Mouse (Mus musculus) ES-Bruce4 (cell line): ENCODE measurements around the gene Cab39. TPM values are rescaled to one million over a fixed set of nuclear protein-coding genes. Genes with fewer than 3 reads are reported as not detected.

Experiments
- H3K27ac ChIP-seq: 2 replicates; pipeline ENCODE4 v1.5.1; 2012; ENCODE audit warnings: low read length, inconsistent platforms; ENCODE audit not compliant: insufficient read depth
- H3K27me3 ChIP-seq: 2 replicates; pipeline ENCODE4 v1.6.1; 2012; ENCODE audit warnings: mild to moderate bottlenecking, low read length, inconsistent platforms; ENCODE audit not compliant: control insufficient read depth, poor library complexity, insufficient read depth, severe bottlenecking
- H3K36me3 ChIP-seq: 2 replicates; pipeline ENCODE4 v1.6.1; 2012; ENCODE audit warnings: inconsistent platforms, mild to moderate bottlenecking, low read length, moderate library complexity; ENCODE audit not compliant: control insufficient read depth, poor library complexity, insufficient read depth, severe bottlenecking
- H3K4me1 ChIP-seq: one replicate; pipeline ENCODE4 v1.8.1; 2011; ENCODE audit warnings: low read length; ENCODE audit not compliant: control insufficient read depth, insufficient read depth
- H3K4me3 ChIP-seq: 2 replicates; pipeline ENCODE4 v1.5.1; 2011; ENCODE audit warnings: low read depth, mild to moderate bottlenecking, low read length
- H3K9ac ChIP-seq: 2 replicates; pipeline ENCODE4 v1.6.1; 2012; ENCODE audit warnings: low read depth, mild to moderate bottlenecking, inconsistent platforms; ENCODE audit not compliant: poor library complexity, severe bottlenecking
- H3K9me3 ChIP-seq: replicated peaks from 2 replicates; pipeline ENCODE4 v1.6.1; 2012; ENCODE audit warnings: mild to moderate bottlenecking, low read length, inconsistent platforms; ENCODE audit not compliant: control insufficient read depth, poor library complexity, insufficient read depth, severe bottlenecking
- CTCF ChIP-seq: IDR thresholded peaks from one replicate; pipeline ENCODE4 v1.8.1; 2011; ENCODE audit warnings: low read depth, low read length
- EP300 ChIP-seq: IDR thresholded peaks from 2 replicates; pipeline ENCODE4 v1.6.1; 2011; ENCODE audit warnings: low read depth, low read length; ENCODE audit not compliant: insufficient read depth
- POLR2A ChIP-seq: IDR thresholded peaks from one replicate; pipeline ENCODE4 v1.8.1; 2011; ENCODE audit warnings: low read length; ENCODE audit not compliant: insufficient read depth
- polyA plus RNA-seq: library from polyadenylated mRNA; stranded (reverse); fragments of >200 nt; gene quantifications from 2 replicates; pipeline ENCODE4 v1.2.4, GENCODE M21; 2011; ENCODE audit warnings: low read depth; ENCODE audit not compliant: missing spikeins, insufficient read depth, insufficient read length

The Cab39 gene
- polyA plus RNA-seq, 1 experiment: 75.2 TPM

GRCm38 (mm10) chr1:85763386-85763785, 29.9 kb upstream of the Cab39 start:
- H3K9ac ChIP-seq: no peak overlapping the region
- H3K4me3 ChIP-seq: no peak overlapping the region
- H3K27ac ChIP-seq: no peak overlapping the region
- H3K36me3 ChIP-seq: no peaks in the 10 kb centered on the region
- H3K9me3 ChIP-seq: no peaks in the 10 kb centered on the region; the same call in 1 of the 2 replicates
- H3K4me1 ChIP-seq: no peaks in the 10 kb centered on the region
- TF ChIP-seq EP300 (no peak), POLR2A (no peak), CTCF (no peak)
- no peaks in the 10 kb centered on the region for H3K27me3 ChIP-seq

GRCm38 (mm10) chr1:85764291-85764690, 28.9 kb upstream of the Cab39 start:
- Histone ChIP-seq H3K4me1 (no peaks in the 10 kb centered on the region), H3K9me3 (no peaks in the 10 kb centered on the region; the same call in 1 of the 2 replicates), H3K27me3 (no peaks in the 10 kb centered on the region), H3K4me3 (no peak overlapping the region), H3K27ac (no peak overlapping the region), H3K36me3 (no peaks in the 10 kb centered on the region), H3K9ac (no peak overlapping the region)
- TF ChIP-seq EP300 (no peak), CTCF (no peak), POLR2A (no peak)

GRCm38 (mm10) chr1:85766120-85766519, 27.1 kb upstream of the Cab39 start:
- Histone ChIP-seq H3K27ac (no peak overlapping the region), H3K27me3 (no peaks in the 10 kb centered on the region), H3K4me3 (no peak overlapping the region), H3K9me3 (no peaks in the 10 kb centered on the region; the same call in 1 of the 2 replicates), H3K9ac (no peak overlapping the region), H3K36me3 (no peaks in the 10 kb centered on the region), H3K4me1 (no peaks in the 10 kb centered on the region)
- TF ChIP-seq CTCF: no peak
- no peak for TF ChIP-seq EP300
- TF ChIP-seq POLR2A: no peak

- no peak overlapping the region for H3K27ac ChIP-seq
- H3K36me3 ChIP-seq: no peaks in the 10 kb centered on the region
- H3K9me3 ChIP-seq: peaks cover 2% of the 10 kb centered on the region; the same call in 1 of the 2 replicates
- no peak overlapping the region for H3K9ac ChIP-seq
- TF ChIP-seq EP300: no peak
- TF ChIP-seq CTCF: no peak
- TF ChIP-seq POLR2A: no peak
- no peak overlapping the region for H3K4me3 ChIP-seq
- no peaks in the 10 kb centered on the region for H3K4me1 ChIP-seq
- no peaks in the 10 kb centered on the region for H3K27me3 ChIP-seq
These were observed 25.5 kb upstream of the Cab39 start for GRCm38 (mm10) chr1:85767754-85768153.

- Histone ChIP-seq H3K4me3 (no peak overlapping the region), H3K36me3 (no peaks in the 10 kb centered on the region), H3K9ac (no peak overlapping the region), H3K4me1 (no peaks in the 10 kb centered on the region), H3K27ac (no peak overlapping the region), H3K27me3 (no peaks in the 10 kb centered on the region), H3K9me3 (0 out of 2 replicates have a peak, but pooled peaks cover 2% of the 10 kb centered on the region)
- no peak for TF ChIP-seq CTCF
- TF ChIP-seq POLR2A: no peak
- no peak for TF ChIP-seq EP300
These were observed 21.3 kb upstream of the Cab39 start for GRCm38 (mm10) chr1:85771976-85772375.

- 0 out of 2 replicates have a peak, but pooled peaks cover 2% of the 10 kb centered on the region for H3K9me3 ChIP-seq
- no peaks in the 10 kb centered on the region for H3K27me3 ChIP-seq
- no peak overlapping the region for H3K9ac ChIP-seq
- no peak overlapping the region for H3K27ac ChIP-seq
- H3K4me3 ChIP-seq: no peak overlapping the region
- no peak for TF ChIP-seq CTCF
- TF ChIP-seq POLR2A: no peak
- TF ChIP-seq EP300: no peak
- no peaks in the 10 kb centered on the region for H3K36me3 ChIP-seq
- H3K4me1 ChIP-seq: no peaks in the 10 kb centered on the region
These were observed 18.1 kb upstream of the Cab39 start for GRCm38 (mm10) chr1:85775136-85775535.
